Mouse (Mus musculus) forebrain, postnatal 0 days (tissue): ENCODE measurements around the gene Atg2a. TPM values are rescaled to one million over a fixed set of nuclear protein-coding genes. Genes with fewer than 3 reads are reported as not detected.

Experiments
- ATAC-seq: fragments of 200-750 bp; cut with Nextera tagmentation; 2 replicates; pipeline ENCODE4 v1.8.0; 2017; ENCODE audit warnings: mild to moderate bottlenecking, moderate library complexity
- DNase-seq: peaks from one replicate; pipeline ENCODE4 v3.0.0-alpha.2; 2015
- H3K27ac ChIP-seq: fragments of 300-500 bp; sonication (generic); 2 replicates; pipeline ENCODE4 v1.5.1; 2014; ENCODE audit warnings: low read depth, mild to moderate bottlenecking, antibody characterized with exemption, low read length, moderate library complexity, mixed read lengths
- H3K27me3 ChIP-seq: fragments of 300-500 bp; sonication (generic); 2 replicates; pipeline ENCODE4 v1.6.1; 2014; ENCODE audit warnings: mild to moderate bottlenecking, low read length, mixed read lengths; ENCODE audit not compliant: insufficient read depth
- H3K36me3 ChIP-seq: fragments of 300-500 bp; sonication (generic); 2 replicates; pipeline ENCODE4 v1.6.1; 2014; ENCODE audit warnings: mild to moderate bottlenecking, moderate library complexity; ENCODE audit not compliant: insufficient read depth
- H3K4me1 ChIP-seq: fragments of 300-500 bp; sonication (generic); 2 replicates; pipeline ENCODE4 v1.6.1; 2014; ENCODE audit warnings: antibody characterized with exemption; ENCODE audit not compliant: insufficient read depth
- H3K4me2 ChIP-seq: fragments of 300-500 bp; sonication (generic); 2 replicates; pipeline ENCODE4 v1.6.1; 2014; ENCODE audit warnings: low read depth, mild to moderate bottlenecking, moderate library complexity
- H3K4me3 ChIP-seq: fragments of 300-500 bp; sonication (generic); 2 replicates; pipeline ENCODE4 v1.5.1; 2014; ENCODE audit warnings: low read depth, low read length, mixed read lengths
- H3K9ac ChIP-seq: fragments of 300-500 bp; sonication (generic); 2 replicates; pipeline ENCODE4 v1.6.1; 2014; ENCODE audit warnings: mild to moderate bottlenecking
- H3K9me3 ChIP-seq: fragments of 300-500 bp; sonication (generic); 2 replicates; pipeline ENCODE4 v1.6.1; 2016; ENCODE audit warnings: low read length
- CTCF ChIP-seq: sonication (generic); IDR thresholded peaks from 2 replicates; pipeline ENCODE4 v1.5.1; 2016; ENCODE audit warnings: antibody characterized with exemption, control low read depth, low read depth
- WGBS: fragments of 180-500 bp; shearing (Covaris S2); extraction: QIAGEN DNeasy Blood & Tissue Kit; methylation state at CpG from one replicate; pipeline ENCODE4 v1.1.7; 2014; 5-methylcytosine and 5-hydroxymethylcytosine counted together
- polyA plus RNA-seq: library from polyadenylated mRNA; unstranded; fragments of >200 nt; fragmentation: Nextera tagmentation; extraction: Ambion mirVana; gene quantifications from 2 replicates; pipeline ENCODE4 v1.2.1, GENCODE M21; 2015
- total RNA-seq: library from RNA; depleted of rRNA; stranded (reverse); fragments of >200 nt; gene quantifications from 2 replicates; pipeline ENCODE4 v1.2.3, GENCODE M21; 2014

Atg2a gene
- total and polyA plus RNA-seq, 2 experiments from 2014 or later: 7.6 to 26.7 TPM

- H3K9me3 ChIP-seq: no peaks in the 10 kb centered on the region
- H3K4me1 ChIP-seq: peaks cover 19% of the 10 kb centered on the region
- H3K27ac ChIP-seq: no peak overlapping the region
- no peaks in the 10 kb centered on the region for H3K27me3 ChIP-seq
- no peak overlapping the region for H3K4me2 ChIP-seq
- no peak for DNase-seq
- no peak for ATAC-seq
- whole genome bisulfite sequencing: 85% methylated on average over 14 of the region's 14 CpGs
- peaks cover 45% of the 10 kb centered on the region for H3K36me3 ChIP-seq
- H3K4me3 ChIP-seq: no peak overlapping the region
- TF ChIP-seq CTCF: no peak
- no peak overlapping the region for H3K9ac ChIP-seq
Observed at GRCm38 (mm10) chr19:6281122-6282020, 39.9 kb downstream of the Atg2a start.

GRCm38 (mm10) chr19:6283001-6283400 lies 41.5 kb downstream of the Atg2a start:
- H3K9me3 ChIP-seq: no peaks in the 10 kb centered on the region
- H3K9ac ChIP-seq: no peak overlapping the region
- DNase-seq (no peak), ATAC-seq (no peak)
- no peak for TF ChIP-seq CTCF
- H3K4me3 ChIP-seq: no peak overlapping the region
- 83% methylated on average over 5 of the region's 5 CpGs for WGBS
- no peak overlapping the region for H3K27ac ChIP-seq
- peaks cover 18% of the 10 kb centered on the region for H3K4me1 ChIP-seq
- H3K27me3 ChIP-seq: no peaks in the 10 kb centered on the region
- peaks cover 45% of the 10 kb centered on the region for H3K36me3 ChIP-seq
- no peak overlapping the region for H3K4me2 ChIP-seq

GRCm38 (mm10) chr19:6284502-6284901 lies 43.0 kb downstream of the Atg2a start:
- 92% methylated on average over 12 of the region's 12 CpGs for WGBS

DNA sequence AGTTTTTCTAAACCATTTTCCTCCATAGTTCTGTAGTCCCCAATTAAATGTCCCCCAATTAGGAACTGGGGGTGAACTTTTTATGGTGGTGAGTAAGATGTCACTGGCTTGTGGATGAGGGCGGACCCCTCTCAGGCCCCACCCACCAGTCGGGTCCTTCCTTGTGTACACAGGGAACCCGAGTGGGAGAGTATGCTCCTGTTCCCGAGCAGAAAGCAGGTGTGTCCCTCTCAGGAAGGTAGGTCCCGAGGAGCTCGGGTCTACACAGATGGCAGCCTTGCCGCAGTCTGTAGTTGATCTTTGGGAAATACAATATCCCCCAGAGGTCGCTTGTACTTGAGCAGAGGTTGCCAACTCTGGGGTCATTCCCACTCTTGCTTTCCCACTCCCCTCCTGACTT lies 43.8 kb downstream of the Atg2a start:
- Histone ChIP-seq H3K9me3 (no peaks in the 10 kb centered on the region), H3K4me1 (no peaks in the 10 kb centered on the region), H3K4me2 (no peak overlapping the region), H3K27me3 (no peaks in the 10 kb centered on the region), H3K36me3 (peaks cover 45% of the 10 kb centered on the region), H3K9ac (no peak overlapping the region), H3K4me3 (no peak overlapping the region), H3K27ac (no peak overlapping the region)
- DNase-seq (no peak), ATAC-seq (no peak)
- WGBS: 82% methylated on average over 8 of the region's 8 CpGs
- TF ChIP-seq CTCF: no peak

More at GRCm38 (mm10) chr19:6284502-6284901, 43.0 kb downstream of the Atg2a start:
- Histone ChIP-seq H3K27ac (no peak overlapping the region), H3K9ac (no peak overlapping the region), H3K9me3 (no peaks in the 10 kb centered on the region), H3K4me1 (peaks cover 4% of the 10 kb centered on the region), H3K36me3 (peaks cover 45% of the 10 kb centered on the region), H3K4me2 (no peak overlapping the region), H3K27me3 (no peaks in the 10 kb centered on the region), H3K4me3 (no peak overlapping the region)
- ATAC-seq (no peak), DNase-seq (no peak)
- no peak for TF ChIP-seq CTCF

DNA sequence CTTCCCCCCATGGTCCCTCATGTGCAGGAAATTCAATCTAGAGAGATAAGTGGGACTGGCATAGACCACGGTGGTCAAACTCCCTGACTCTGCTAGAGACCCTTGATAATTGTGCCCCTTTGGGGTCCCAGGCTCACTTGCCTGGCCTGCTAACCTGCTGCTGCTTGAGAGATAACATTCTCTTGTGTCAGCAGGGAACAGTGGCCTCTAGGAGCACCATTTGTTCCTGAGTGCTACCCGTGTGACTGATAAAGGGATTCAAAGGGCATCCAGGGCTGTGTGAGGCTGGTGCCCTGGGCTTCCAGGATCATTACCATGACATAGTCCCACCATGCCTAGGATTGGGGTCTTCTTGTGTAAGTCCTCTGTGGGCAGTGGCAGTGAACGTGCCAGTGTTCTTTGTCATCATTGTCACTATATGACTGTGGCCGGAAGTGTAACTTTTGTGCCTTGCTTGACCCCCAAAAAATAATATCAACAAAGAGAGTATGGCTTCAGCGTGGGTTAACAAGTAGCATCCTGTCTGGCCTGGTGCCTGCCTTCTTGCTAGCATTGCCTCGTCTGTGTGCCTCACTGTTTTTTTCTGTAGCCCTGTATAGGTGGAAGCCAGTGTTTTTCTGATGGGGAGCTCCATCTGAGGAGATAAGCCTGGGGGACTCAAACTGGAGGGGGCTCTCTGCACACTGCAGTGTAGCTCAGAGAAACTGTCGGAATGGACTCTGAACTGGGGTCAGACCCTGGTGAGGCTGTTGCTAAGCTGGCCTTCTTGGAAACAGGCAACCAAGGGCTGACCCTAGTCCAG lies 44.4 kb downstream of the Atg2a start:
- peaks cover 42% of the 10 kb centered on the region for H3K36me3 ChIP-seq
- TF ChIP-seq CTCF: no peak
- ATAC-seq: no peak

DNA sequence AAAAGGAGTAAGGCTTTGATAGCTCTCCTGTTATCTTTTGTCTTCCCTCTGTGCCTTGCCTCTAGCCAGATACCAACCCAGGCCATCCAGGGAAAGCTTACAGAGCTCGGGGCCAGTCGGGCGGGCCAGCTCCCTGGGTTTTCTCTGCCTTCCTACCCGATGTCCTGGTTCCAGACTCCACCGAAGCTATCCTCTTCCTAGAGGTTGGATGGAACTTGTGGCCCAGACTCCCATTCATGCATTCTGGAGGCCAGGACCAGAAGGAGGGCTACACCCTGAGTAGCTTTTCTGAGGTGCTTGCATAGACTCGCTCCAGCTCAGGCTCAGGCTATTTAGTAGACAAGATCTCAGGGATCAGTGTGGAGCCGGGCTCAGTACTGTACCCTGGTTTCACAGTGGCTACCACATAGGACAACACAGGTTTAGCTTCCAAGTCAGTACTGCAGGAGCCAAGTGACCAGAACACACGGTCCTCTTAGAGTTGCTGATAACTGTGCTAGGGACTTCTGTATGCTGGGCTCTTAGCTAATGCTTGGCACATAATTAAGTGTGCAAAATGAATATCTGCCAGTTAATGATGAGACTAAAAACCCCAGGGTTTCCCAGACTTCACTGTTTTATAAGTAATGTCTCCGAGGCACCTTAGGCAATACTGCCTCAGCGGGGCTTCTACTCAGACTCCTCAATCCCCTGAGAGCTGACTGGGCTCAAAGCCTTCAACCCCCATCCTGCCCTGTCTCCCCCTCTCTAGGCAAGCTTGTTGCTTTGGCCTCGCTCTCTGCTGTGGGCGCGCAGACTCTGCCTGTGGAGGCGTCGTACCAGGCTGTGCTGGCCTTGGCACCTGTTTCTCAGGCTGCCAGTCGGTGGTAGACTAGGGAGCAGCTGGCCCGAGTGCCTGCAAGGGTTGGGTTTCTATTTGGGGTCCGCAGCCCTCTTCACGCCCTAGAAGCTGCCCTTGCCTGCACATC lies 45.2 kb downstream of the Atg2a start:
- ATAC-seq (0 out of 2 replicates have a peak, but pooled peaks have one; percentile 36), DNase-seq (no peak)
- H3K27ac ChIP-seq: no peak overlapping the region
- H3K4me2 ChIP-seq: no peak overlapping the region
- TF ChIP-seq CTCF: no peak
- no peak overlapping the region for H3K9ac ChIP-seq
- peaks cover 33% of the 10 kb centered on the region; the same call in 1 of the 2 replicates for H3K36me3 ChIP-seq
- H3K4me3 ChIP-seq: no peak overlapping the region
- H3K27me3 ChIP-seq: no peaks in the 10 kb centered on the region
- no peaks in the 10 kb centered on the region for H3K9me3 ChIP-seq
- WGBS: 79% methylated on average over 19 of the region's 19 CpGs
- H3K4me1 ChIP-seq: no peaks in the 10 kb centered on the region

More for the DNA sequence above, 44.4 kb downstream of the Atg2a start:
- Histone ChIP-seq H3K4me2 (no peak overlapping the region), H3K9ac (no peak overlapping the region), H3K4me3 (no peak overlapping the region), H3K27me3 (no peaks in the 10 kb centered on the region), H3K9me3 (no peaks in the 10 kb centered on the region), H3K27ac (no peak overlapping the region), H3K4me1 (no peaks in the 10 kb centered on the region)
- WGBS: 83% methylated on average over 7 of the region's 7 CpGs
- DNase-seq: no peak
